Mouse (Mus musculus) embryonic fibroblast, embryonic 13.5 days (primary cell): ENCODE results near the gene Ndufb10.

Source experiments
- CTCF ChIP-seq: IDR thresholded peaks from 2 replicates; pipeline ENCODE4 v1.5.1; 2011; ENCODE audit warnings: mild to moderate bottlenecking, control low read depth, low read length, moderate library complexity, borderline replicate concordance; ENCODE audit not compliant: insufficient read depth
- POLR2A ChIP-seq: IDR thresholded peaks from 2 replicates; pipeline ENCODE4 v1.6.1; 2011; ENCODE audit warnings: low read depth, mild to moderate bottlenecking, control low read depth, low read length, moderate library complexity

DNA sequence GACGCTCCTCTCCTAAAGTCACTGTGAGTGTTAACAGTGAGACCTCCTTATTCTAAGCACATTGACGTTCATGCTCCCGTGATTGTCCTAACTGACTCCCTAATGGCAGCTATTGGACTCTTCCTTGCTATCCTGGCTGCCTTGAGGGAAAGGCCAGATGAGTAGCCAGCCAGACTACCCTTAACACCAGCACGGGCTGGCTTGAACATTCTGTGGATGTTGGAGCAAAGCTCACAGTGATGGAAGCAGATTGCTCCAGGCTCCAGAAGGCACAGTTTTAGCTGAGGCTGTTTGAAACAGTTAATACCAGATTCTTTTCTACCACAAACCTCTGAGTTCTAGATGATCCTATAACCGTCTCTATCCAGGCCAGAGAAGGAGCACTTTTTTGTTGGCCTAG, 19.6 kb upstream of the Ndufb10 start:
- TF ChIP-seq CTCF (no peak), POLR2A (no peak)
